Mouse (Mus musculus): ENCODE data around the gene Rln3.

The Rln3 gene

GRCm38 (mm10) chr8:83997511-83998141, 47.2 kb downstream of the Rln3 start, which contains the start of gene Samd1:
Samd1 (plus strand) TSS chr8:83997672.
- intact Hi-C loops (cut with DNase I), result no loop called here

- intact Hi-C loops (cut with DNase I), result no loop called here
Measured at GRCm38 (mm10) chr8:83996567-83997505, 48.0 kb downstream of the Rln3 start.

GRCm38 (mm10) chr8:83995973-83996372, 48.8 kb downstream of the Rln3 start:
- intact Hi-C loops (cut with DNase I), result no loop called here

GRCm38 (mm10) chr8:83994030-83994429, 50.8 kb downstream of the Rln3 start:
- intact Hi-C loops (cut with DNase I), result no loop called here

Small RNAs within 50 kb of the gene (microRNA-seq; reads per million reads assigned to microRNA genes)
- gene Mir1199, result 0.34 to 1.6 reads per million in 2 experiments
- gene Mir709, result 0 reads per million in 2 experiments
- gene Mir8111, result 6.0 to 7.9 reads per million in 2 experiments
